Mouse (Mus musculus) embryo, embryonic 11 days (tissue): Measurements from ENCODE around the gene Usp33.

ENCODE experiments used
- DNase-seq: peaks from one replicate; pipeline ENCODE4 v3.0.0-alpha.2; 2015

The Usp33 gene

GRCm38 (mm10) chr3:152402671-152403066, 56.4 kb downstream of the Usp33 start:
- DNase-seq, result no peak

GRCm38 (mm10) chr3:152403827-152404226, 57.5 kb downstream of the Usp33 start:
- no peak for DNase-seq

GRCm38 (mm10) chr3:152405420-152405819, 59.1 kb downstream of the Usp33 start:
- no peak for DNase-seq

GRCm38 (mm10) chr3:152405978-152406640, 59.8 kb downstream of the Usp33 start:
- no peak for DNase-seq

GRCm38 (mm10) chr3:152410980-152411551, 64.8 kb downstream of the Usp33 start:
- no peak for DNase-seq

GRCm38 (mm10) chr3:152412362-152412761, 66.1 kb downstream of the Usp33 start:
- DNase-seq, result no peak

GRCm38 (mm10) chr3:152428925-152429324, 82.6 kb downstream of the Usp33 start:
- no peak for DNase-seq

- no peak for DNase-seq
Measured at GRCm38 (mm10) chr3:152432677-152433076, 86.4 kb downstream of the Usp33 start.

- DNase-seq, result no peak
Measured at GRCm38 (mm10) chr3:152435590-152435989, 89.3 kb downstream of the Usp33 start.

GRCm38 (mm10) chr3:152438068-152438467, 91.8 kb downstream of the Usp33 start:
- no peak for DNase-seq

- no peak for DNase-seq
Measured at GRCm38 (mm10) chr3:152442795-152443194, 96.5 kb downstream of the Usp33 start.
